Mouse (Mus musculus) hindbrain, embryonic 12.5 days (tissue): ENCODE measurements around the gene Cts7. TPM values are rescaled to one million over a fixed set of nuclear protein-coding genes. Genes with fewer than 3 reads are reported as not detected.

Source experiments
- ATAC-seq: fragments of 200-750 bp; cut with Nextera tagmentation; 2 replicates; pipeline ENCODE4 v1.8.0; 2017; ENCODE audit warnings: moderate TSS enrichment; ENCODE audit not compliant: low FRiP score
- H3K27ac ChIP-seq: fragments of 300-500 bp; sonication (generic); 2 replicates; pipeline ENCODE4 v1.5.1; 2016; ENCODE audit warnings: mild to moderate bottlenecking
- H3K27me3 ChIP-seq: fragments of 300-500 bp; sonication (generic); 2 replicates; pipeline ENCODE4 v1.6.1; 2016; ENCODE audit warnings: mild to moderate bottlenecking
- H3K36me3 ChIP-seq: fragments of 300-500 bp; sonication (generic); 2 replicates; pipeline ENCODE4 v1.6.1; 2016; ENCODE audit warnings: mild to moderate bottlenecking
- H3K4me1 ChIP-seq: fragments of 300-500 bp; sonication (generic); 2 replicates; pipeline ENCODE4 v1.6.1; 2016
- H3K4me2 ChIP-seq: fragments of 300-500 bp; sonication (generic); replicated peaks from 2 replicates; pipeline ENCODE4 v1.6.1; 2016; ENCODE audit warnings: mild to moderate bottlenecking
- H3K4me3 ChIP-seq: fragments of 300-500 bp; sonication (generic); 2 replicates; pipeline ENCODE4 v1.5.1; 2016; ENCODE audit warnings: mild to moderate bottlenecking
- H3K9ac ChIP-seq: fragments of 300-500 bp; sonication (generic); 2 replicates; pipeline ENCODE4 v1.6.1; 2016; ENCODE audit warnings: mild to moderate bottlenecking, moderate library complexity
- H3K9me3 ChIP-seq: fragments of 300-500 bp; sonication (generic); replicated peaks from 2 replicates; pipeline ENCODE4 v1.6.1; 2016; ENCODE audit warnings: mild to moderate bottlenecking
- microRNA-seq: library from miRNA; unstranded; fragments of <30 nt; microRNA quantifications from one replicate; pipeline ENCODE4, GENCODE M21; 2017
- polyA plus RNA-seq: library from polyadenylated mRNA; unstranded; fragments of >200 nt; fragmentation: Nextera tagmentation; extraction: Ambion mirVana; gene quantifications from 2 replicates; pipeline ENCODE4 v1.2.1, GENCODE M21; 2016

The Cts7 gene
- polyA plus RNA-seq = not detected in 2 replicates

- Histone ChIP-seq H3K4me2 (no peak within 1 kb of the TSS), H3K27ac (no peak within 1 kb of the TSS), H3K4me1 (no peaks in the 10 kb centered on the region), H3K9me3 (peaks cover 41% of the 10 kb centered on the region), H3K9ac (no peak within 1 kb of the TSS), H3K27me3 (no peaks in the 10 kb centered on the region), H3K4me3 (no peak within 1 kb of the TSS), H3K36me3 (no peaks in the 10 kb centered on the region)
- ATAC-seq = no peak
Measured at GRCm38 (mm10) chr13:61358097-61358496, at the start of gene Cts7. Gene Cts7 (minus strand): TSS chr13:61358197.

Small RNAs within 50 kb of the gene (microRNA-seq; reads per million reads assigned to microRNA genes)
- gene Gm27704 = not detected

Other genes starting within 250 kb of the Cts7 start
- gene Ctsr, start 193.9 kb downstream of the Cts7 start, polyA plus RNA-seq = not detected in 2 replicates
- gene Cts6, start 154.8 kb downstream of the Cts7 start, polyA plus RNA-seq = not detected in 2 replicates
- gene Cts8, start 102.8 kb downstream of the Cts7 start, polyA plus RNA-seq = not detected in 2 replicates
- gene Gm49398, start 69.4 kb downstream of the Cts7 start, polyA plus RNA-seq = not detected in 2 replicates
- gene Ctsm, start 183.6 kb upstream of the Cts7 start, polyA plus RNA-seq = not detected in 2 replicates
- not detected in 2 replicates for gene Gm49352, start 210.0 kb upstream of the Cts7 start, polyA plus RNA-seq
- gene Cts3, start 211.9 kb upstream of the Cts7 start, polyA plus RNA-seq = not detected in 2 replicates